Mouse (Mus musculus): ENCODE results near the gene Map2k4.

Map2k4 gene

DNA sequence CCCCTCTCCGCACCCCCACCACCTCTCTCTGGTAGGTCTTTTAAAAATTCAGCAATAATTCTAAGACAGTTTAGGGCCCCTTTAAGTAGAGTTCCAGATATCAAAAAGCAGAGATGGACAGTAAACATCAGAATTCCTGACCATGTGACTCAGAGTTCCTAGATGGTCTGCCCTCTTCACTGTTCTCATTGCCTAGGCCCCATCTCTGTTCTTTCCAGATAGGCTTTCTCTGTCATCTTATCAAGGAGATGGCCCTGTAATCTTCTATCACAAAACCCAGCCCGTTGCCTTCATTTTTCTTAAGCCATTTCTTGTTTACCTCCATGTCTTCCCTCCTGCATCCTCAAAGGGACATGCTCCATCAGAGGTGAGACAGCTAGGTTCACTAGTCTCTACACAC is 1.9 kb downstream of the Map2k4 start:
- no peak for TF ChIP-seq GATA4 (IDR thresholded peaks at IDR 0.05; ENCODE audit: insufficient replicate concordance, low read length)

DNA sequence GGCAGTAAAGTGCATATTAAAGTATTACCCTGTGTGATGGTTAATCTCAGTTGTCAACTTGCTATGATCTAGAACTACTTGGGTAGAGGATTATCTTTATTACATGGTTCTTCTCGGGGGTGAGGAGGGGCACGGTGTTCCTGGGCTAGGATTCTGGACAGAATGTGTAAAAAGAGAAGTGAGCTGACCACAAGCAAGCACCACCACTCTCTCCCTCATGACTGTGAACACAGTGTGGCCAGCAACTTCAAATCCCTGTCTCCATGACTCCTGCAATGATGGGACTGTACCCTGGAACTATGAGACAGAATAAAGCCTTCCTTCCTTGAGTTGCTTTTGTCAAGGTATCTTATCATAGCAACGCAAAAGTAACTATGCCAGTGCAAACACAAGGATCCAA is 6.5 kb downstream of the Map2k4 start:
- TF ChIP-seq GATA4 (IDR thresholded peaks at IDR 0.05; ENCODE audit: insufficient replicate concordance, low read length), result no peak

DNA sequence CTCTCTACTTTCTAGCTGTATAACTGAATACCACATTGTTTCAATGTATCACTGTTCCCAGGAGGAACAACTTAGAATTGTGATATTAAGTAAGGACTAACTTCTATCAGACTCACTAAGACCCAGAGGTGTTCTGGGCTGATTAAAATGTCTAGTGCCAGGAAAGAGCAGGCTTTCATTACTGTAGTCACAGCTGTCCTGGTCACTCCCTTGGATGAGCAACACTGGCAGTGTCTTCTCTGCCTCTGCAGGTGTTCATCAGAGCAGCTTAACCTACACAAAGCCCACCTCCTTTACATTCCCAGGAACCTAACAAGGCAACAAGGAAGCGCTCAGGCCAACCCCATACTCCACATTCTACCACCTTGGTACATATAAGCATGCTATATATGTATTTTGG is 8.5 kb downstream of the Map2k4 start:
- TF ChIP-seq GATA4 (IDR thresholded peaks at IDR 0.05; ENCODE audit: insufficient replicate concordance, low read length), result no peak

DNA sequence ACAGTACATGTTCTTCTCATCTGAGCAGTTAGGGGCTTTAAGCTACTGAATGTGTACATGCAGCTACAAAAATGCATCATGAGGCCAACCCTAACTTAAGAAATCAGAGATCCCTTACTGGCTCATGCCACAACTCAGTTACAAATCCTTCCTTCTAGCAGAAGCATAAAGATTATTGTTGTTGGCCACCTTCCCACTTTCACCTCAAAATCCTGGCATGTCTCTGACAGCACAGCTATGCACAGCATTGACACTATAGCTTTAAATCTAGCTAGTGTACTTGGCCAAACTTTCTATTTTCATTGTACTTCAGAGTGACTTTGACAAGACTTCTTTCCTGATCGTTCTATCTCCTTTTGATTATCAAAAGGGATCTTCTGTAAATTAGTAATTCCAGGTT is 9.0 kb downstream of the Map2k4 start:
- no peak for TF ChIP-seq GATA4 (IDR thresholded peaks at IDR 0.05; ENCODE audit: insufficient replicate concordance, low read length)

DNA sequence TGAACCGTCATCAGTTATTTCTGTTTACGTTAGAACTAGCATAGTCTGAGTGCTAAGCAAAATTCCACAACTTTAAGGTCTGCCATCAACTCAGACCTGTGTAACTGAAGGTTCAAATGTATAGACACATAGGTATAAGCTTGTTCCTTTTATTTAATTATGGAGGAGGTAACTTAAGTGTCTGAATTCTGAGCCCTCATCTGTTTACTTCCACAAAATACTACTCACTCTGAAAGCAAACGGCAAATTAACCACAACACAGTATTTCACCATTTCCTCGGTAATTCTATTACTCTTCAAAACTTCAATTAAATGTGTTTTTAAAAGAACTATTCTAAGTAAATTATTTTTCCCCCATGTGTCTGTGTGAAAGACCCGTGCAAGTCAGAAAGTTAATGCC is 10.3 kb downstream of the Map2k4 start:
- TF ChIP-seq GATA4 (IDR thresholded peaks at IDR 0.05; ENCODE audit: insufficient replicate concordance, low read length), result no peak

DNA sequence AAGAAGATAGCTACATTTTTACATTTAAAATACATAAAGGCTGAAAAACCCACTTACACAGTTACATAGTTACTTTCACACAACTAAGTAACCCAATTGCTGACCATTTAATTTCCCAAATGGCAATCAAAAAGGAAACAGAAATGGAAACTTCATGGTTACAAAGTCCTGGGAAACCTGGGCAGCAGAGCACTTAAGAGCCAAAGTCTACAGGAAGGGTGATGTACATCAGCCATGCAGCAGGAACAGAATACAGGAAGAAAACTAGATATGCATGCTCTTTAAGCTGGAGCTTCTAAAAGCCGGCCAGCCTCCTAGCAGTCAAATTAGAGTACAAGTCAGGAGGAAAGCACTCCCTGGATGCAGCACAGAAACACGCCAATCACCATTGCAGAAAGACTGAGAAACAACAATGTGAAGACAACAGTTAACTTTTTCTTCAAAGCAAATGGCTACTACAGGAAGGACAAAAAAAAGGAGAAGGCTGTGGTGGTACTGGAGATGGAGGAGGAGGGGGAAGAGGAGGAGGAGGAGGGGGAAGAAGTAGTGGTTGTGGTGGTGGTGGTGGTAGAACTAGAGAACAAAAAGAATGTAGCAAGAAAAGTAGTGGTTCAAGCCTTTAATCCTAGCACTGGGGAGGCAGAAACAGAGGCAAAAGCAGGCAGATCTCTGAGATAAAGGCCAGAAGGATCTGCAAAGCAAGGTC is 11.0 kb downstream of the Map2k4 start:
- TF ChIP-seq GATA4 (IDR thresholded peaks at IDR 0.05; ENCODE audit: insufficient replicate concordance, low read length), result no peak

DNA sequence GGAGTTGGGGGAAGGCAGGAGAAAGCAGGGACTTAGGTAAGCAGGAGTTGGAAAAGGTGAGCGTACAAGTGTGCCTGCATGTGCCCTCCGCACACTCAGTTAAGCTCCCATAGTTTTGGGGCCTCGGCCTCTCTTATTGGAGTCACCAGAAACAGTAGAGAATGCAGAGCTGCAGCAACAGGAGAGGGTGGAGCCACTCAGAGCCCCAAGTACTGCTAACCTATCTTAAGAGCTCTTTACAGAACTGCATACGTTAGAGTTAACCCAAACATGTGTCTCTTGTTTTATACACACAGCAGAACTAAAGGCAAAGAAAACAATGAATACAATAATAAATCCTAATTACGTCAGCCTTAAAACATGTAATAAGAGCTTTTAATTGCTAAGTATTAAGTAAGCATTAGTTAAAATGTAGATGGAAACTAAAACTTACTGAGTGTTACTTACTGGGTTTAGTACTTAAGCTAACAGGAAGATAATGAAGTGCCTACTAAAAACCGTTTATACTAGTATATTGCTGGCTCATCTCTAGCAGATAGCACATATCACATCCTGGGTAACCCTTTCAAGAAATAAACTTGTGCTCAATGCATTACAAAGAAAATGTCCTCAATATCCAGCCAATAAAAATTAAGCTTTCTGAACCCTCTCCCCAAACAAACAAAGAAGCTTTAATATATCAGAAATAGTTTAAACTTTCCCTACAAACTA is 14.0 kb downstream of the Map2k4 start:
- TF ChIP-seq GATA4 (IDR thresholded peaks at IDR 0.05; ENCODE audit: insufficient replicate concordance, low read length), result no peak

DNA sequence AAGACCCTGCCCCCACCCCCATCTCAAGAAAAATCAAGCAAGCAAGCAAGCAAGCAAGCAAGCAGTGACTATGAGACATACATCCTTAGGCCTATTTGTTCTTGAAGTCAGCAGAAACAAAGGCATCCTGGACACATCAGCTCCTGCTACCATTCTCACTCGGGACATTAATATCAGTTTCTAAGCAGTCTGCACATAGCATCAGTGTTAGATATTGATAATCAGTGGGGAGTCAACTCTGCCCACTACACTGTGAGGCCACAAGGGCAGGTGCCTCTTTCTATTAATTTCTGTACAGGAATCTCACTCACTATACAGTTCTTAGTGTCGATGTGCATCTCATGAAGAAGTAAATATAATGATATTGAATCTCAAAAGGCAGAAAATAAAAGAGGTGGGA is 14.6 kb downstream of the Map2k4 start:
- no peak for TF ChIP-seq GATA4 (IDR thresholded peaks at IDR 0.05; ENCODE audit: insufficient replicate concordance, low read length)

DNA sequence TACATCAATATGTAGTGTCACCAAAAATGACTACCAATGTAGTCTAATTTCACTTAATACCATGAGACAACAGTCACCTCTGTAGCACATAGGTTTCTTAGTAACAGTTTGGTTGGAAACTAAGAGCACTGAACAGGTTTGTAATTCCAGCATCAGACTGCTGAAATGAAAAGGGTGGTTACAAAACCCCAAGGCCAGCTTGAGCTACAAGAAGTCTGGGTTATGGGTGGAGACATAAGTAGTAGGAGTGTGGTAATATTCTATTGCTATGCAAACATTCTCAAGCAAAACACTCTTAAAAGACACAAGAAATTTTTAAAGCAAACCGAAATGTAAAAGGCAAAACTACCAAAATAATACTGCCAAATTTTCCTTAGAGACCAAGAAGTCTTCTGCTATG is 16.6 kb downstream of the Map2k4 start:
- no peak for TF ChIP-seq GATA4 (IDR thresholded peaks at IDR 0.05; ENCODE audit: insufficient replicate concordance, low read length)

DNA sequence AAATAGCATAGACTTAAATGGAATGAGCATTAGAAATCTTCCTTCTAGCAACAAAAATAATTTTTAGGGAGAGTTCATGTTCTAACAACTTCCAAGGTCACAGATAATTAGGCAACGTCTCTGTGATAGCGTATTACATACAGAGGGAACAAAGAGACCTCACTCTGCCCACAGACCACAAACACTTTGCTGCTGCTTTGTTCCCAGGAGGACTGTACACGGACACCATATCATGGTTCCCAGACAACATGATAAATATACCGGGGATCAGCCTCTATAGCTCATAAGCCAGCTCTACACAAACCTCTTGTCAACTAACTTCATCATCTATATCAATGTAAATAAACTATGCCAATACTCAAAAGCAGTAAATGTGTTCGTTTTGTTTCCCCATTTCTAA is 18.1 kb downstream of the Map2k4 start:
- TF ChIP-seq GATA4 (IDR thresholded peaks at IDR 0.05; ENCODE audit: insufficient replicate concordance, low read length), result no peak

DNA sequence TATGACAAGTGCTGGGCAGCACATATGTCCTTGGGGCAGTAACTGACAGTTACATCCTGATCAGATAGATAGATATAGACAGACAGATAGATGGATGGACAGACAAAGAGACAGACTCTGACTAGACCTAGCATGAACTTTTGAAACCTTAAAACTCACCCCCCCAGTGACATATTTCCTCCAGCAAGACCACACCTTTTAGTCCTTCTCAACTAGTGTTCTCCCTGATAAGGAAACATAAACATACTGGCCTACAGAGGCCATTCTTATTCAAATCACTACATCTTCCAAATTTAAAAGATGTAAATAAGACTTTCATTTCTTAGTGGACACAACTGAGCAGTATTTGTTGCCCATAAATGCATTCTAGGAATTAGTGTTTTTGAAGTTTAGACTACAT is 19.7 kb downstream of the Map2k4 start:
- no peak for TF ChIP-seq GATA4 (IDR thresholded peaks at IDR 0.05; ENCODE audit: insufficient replicate concordance, low read length)

DNA sequence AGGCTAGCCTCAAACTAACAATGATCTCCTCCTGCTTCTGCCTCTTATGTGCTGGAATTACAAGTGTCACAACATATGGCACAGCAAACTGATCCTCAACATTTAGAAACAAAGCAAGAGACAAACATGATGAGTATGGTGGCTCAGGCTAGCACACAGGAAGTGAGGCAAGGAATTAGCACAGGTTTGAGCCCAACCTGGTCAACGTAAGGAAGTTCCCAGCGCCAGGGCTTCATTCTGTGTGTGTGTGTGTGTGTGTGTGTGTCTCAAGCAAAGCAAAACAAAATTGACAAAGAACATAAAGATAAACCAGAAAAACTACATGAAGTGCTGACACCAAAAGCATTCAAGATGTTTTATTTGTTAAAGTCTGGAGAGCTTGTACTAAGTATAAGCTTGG is 27.2 kb downstream of the Map2k4 start:
- no peak for TF ChIP-seq GATA4 (IDR thresholded peaks at IDR 0.05; ENCODE audit: insufficient replicate concordance, low read length)

DNA sequence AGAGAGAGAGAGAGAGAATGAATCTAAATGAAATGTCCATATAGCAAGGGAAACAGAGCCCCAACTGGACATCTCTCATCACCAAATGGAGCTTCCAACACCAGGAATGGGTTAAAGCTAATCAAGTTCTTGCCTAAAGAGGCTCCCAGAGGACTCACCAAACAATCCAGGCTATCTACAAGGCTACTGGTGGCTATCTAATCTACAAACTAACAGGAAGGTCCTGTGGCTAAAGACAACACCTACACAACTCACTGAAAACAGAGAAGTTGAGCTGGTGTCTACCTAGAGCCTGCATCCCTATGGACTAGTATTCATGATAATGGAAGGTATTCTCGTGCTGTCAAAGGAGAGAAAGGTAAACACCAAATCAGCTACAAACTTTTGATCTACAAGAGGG is 28.7 kb downstream of the Map2k4 start:
- no peak for TF ChIP-seq GATA4 (IDR thresholded peaks at IDR 0.05; ENCODE audit: insufficient replicate concordance, low read length)

DNA sequence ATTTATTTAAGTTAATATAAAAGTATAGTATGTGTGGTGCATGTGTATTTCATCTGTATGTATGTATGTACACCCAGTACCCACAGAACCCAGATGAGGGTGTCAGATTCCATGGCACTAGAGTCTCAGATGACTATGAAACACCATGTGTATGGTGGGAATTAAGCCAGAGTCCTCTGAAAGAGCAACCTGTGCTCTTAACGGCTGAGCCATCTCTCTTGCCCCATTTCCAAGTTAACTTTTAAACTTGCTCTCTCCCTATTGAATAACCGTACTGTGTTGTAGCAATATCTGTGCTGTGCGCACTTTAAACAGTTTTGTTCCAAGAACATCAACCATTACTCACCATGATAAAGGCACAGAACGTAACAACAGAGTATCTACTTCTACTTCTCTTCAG is 33.9 kb downstream of the Map2k4 start:
- no peak for TF ChIP-seq GATA4 (IDR thresholded peaks at IDR 0.05; ENCODE audit: insufficient replicate concordance, low read length)

DNA sequence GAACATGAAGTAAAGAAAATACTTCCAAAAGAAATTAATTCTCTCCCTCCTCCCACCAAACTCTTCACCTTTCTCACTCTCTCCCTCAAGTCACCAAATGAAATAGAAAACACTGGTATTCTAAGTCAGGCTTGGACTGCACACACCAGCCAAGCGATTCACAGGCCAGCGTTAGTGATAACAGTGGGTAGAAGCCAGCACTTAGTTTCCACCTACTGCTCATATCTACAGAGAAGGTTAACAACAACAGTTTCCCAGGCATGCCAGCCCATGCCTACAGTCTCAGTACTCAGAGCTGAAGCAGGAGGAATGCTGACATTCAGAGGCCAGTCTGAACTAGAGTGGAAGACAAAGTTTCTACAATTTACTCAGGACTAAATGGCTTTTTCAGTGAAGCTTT is 34.5 kb downstream of the Map2k4 start:
- TF ChIP-seq GATA4 (IDR thresholded peaks at IDR 0.05; ENCODE audit: insufficient replicate concordance, low read length), result no peak

DNA sequence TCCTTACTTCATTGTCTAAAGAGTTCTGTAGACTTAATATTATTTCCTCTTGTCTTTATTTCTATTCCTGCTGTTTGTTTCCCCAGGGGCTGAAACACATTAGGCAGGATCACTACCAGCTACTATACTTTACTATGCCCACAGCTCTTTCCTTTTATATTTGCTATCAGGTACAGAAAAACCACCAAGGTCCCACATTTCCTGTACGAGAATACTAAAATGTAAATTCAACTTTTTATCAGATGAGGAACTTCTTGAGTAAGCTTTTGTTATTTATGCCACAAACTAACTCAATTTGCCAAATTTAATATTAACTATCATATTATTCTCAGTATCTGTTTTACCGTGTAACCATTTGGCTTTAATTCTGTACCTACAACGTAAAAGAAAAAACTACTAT is 37.6 kb downstream of the Map2k4 start:
- TF ChIP-seq GATA4 (IDR thresholded peaks at IDR 0.05; ENCODE audit: insufficient replicate concordance, low read length), result no peak

DNA sequence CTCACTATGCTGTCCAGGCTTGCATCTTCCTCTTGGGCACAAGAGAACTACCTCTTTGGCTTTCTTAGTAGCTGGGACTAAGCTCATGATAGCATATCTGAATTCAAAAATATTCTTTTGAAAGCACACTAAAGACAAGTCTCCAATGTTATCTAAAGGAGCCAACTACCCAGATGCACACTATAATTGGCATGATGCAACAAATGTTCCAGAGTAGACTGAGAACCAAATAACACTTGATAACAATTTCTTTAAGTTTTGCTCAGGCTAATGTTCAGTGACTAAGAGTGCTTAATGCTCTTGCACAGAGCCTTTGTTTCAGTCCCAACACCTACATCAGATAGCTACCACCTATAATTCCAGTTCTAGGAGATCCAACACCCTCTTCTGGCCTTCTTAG is 40.7 kb downstream of the Map2k4 start:
- TF ChIP-seq GATA4 (IDR thresholded peaks at IDR 0.05; ENCODE audit: insufficient replicate concordance, low read length), result no peak
